Mouse (Mus musculus): ENCODE results near the gene Auts2. TPM values are rescaled to one million over a fixed set of nuclear protein-coding genes. Genes with fewer than 3 reads are reported as not detected.

The Auts2 gene
- total RNA-seq, 2 experiments from 2014 or later, result 28.8 to 35.3 TPM

GRCm38 (mm10) chr5:131530828-131531227 lies 1012.3 kb downstream of the Auts2 start:
- DNase-seq, result no peak
- intact Hi-C loops (cut with DNase I), result loop anchor here (10.0 kb wide), 2 partner anchors 584 to 694 kb away; no protein-coding TSS in a partner anchor

GRCm38 (mm10) chr5:131526666-131527065 lies 1016.5 kb downstream of the Auts2 start:
- no peak for DNase-seq
- intact Hi-C loops (cut with DNase I), result no loop called here

DNA sequence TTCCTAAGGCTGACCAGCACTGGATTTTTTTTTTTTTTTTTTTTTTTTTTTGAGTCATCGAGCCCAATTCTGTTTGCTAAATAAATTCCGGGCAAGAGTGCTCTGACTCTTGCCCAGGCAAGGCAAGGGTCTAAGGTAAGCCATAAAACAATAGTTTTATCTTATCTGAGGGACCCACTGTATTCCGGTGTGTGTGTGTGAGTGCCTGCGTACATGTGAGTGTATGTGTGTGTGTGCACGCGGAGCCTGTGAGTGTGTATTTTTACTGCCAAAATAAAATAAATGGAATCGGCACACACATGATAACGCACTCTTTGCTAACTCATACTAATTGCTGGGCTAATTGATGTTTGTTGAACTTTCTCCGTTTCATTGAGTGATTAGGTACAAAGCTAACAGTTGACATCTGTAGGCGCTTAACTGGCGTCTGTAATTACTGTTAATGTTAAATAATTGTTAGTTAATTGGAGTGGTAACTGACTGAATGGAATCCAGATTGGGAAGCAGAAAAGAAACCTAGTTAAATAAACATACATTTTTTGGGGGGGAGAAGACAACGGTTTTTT lies 1018.2 kb downstream of the Auts2 start:
- intact Hi-C loops (cut with DNase I), result no loop called here
- no peak for DNase-seq

DNA sequence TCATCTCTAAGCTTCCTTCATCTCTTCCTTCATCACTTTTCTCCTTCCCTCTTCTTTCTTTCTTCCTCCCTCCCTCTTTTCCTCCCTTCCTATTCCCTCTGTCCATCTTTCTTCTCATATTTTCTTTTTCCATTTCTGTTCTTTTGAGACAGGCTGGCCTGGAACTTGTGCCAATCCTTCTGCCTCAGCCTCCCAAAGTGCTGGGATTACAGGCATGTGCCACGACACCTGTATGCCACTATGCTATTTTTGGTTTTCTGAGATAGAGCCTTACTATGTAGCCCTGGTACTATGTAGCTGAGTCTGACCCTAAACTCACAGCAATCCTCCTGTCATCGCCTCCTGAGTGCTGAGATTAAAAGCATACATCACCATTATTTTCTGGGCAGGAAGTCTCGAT lies 1023.6 kb downstream of the Auts2 start:
- no peak for DNase-seq
- intact Hi-C loops (cut with DNase I), result no loop called here

DNA sequence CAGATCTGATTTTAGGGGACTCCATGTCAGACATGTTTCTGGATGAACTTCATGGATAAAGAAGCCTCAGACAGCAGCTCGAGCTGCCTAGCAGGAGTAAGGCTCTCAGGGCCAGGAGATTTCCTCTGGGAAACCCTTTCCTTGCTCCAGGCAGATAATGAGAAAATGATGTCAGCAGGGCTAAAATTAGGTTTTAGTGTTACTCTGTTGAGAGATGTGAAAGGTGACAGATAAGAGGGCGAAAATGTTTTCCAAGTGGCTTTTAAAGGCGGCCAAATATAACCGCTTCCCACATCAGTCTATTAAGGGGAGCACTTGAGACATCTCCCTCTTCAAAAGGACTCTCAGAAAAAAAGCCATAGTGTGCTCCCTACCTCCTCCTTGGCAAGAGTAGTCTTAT lies 1025.5 kb downstream of the Auts2 start:
- intact Hi-C loops (cut with DNase I), result no loop called here
- DNase-seq, result peak; percentile 11 to 31

DNA sequence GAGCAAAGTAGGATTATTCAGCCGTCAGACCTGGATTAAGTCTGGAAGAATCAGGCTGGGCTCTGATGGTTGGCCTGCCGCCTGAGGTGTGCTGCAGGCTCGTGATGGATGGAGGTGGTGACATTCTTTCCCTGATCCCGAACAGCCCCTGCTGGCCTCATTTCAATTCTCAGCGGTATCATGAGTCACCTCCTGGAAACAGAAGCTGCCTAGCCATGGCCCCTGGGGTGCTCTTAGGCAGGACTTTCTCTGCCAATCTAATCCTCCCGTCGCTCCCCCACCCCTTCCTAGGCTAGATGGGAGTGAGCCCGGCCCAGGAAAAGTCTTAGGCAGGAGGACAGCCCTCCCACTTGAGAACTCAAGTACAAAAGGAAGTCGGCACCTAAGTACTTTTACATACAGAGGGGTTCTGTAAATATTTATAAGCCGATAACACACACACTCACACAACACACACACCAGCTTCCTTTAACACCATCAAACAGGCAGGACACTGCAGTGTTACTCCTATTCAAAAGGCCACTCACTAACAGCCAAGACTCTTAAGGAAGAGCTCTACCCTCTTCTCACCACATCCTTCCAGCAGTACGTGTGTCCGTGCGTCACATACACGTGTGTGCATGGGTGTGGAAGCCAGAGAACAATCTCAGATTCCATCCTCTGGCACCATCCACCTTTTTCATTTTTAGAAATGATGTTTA lies 1027.3 kb downstream of the Auts2 start:
- intact Hi-C loops (cut with DNase I), result no loop called here
- DNase-seq, result peak; percentile 54 to 68

GRCm38 (mm10) chr5:131513753-131514152 lies 1029.4 kb downstream of the Auts2 start:
- intact Hi-C loops (cut with DNase I), result no loop called here
- DNase-seq, result no peak

DNA sequence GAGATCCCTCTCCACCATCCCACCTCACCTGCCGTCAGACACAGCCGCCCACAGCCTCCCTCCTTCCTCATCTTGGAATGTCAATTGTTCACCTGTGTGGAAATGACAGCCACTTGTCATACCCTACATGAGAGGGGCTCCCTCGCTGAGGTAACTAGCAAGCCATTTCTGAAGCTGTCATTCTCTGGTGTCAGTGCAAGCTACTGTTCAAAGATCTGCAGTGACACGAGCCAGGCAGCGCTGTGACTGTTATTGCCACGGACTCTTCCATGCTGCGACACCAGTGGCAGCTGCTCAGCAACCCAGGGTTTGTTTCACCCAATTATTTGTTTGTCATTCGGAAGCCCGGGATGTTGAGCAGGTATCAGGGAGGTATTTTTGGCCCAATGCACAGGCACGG lies 1030.5 kb downstream of the Auts2 start:
- DNase-seq, result no peak
- intact Hi-C loops (cut with DNase I), result no loop called here

GRCm38 (mm10) chr5:131510659-131511058 lies 1032.5 kb downstream of the Auts2 start:
- DNase-seq, result no peak
- intact Hi-C loops (cut with DNase I), result no loop called here

DNA sequence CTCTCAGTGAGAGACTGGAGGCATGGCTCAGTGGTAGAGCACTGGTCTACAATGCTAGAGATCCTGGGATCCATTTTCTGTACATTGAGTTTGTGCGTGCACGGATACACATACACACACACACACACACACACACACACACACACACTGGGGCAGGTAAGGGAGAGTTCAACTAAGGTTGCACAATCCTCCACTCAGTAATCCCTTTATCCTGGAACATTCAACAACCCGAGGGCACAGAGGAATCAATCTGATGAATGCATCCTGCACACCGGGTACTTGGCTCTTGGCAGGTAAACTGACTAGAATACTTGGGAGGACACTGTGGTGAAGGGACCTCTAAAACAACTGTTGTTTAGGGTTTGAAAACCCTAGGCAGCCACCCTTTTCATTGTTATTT lies 1033.8 kb downstream of the Auts2 start:
- DNase-seq, result no peak
- intact Hi-C loops (cut with DNase I), result no loop called here

GRCm38 (mm10) chr5:131498865-131499264 lies 1044.3 kb downstream of the Auts2 start:
- no peak for DNase-seq
- intact Hi-C loops (cut with DNase I), result no loop called here

DNA sequence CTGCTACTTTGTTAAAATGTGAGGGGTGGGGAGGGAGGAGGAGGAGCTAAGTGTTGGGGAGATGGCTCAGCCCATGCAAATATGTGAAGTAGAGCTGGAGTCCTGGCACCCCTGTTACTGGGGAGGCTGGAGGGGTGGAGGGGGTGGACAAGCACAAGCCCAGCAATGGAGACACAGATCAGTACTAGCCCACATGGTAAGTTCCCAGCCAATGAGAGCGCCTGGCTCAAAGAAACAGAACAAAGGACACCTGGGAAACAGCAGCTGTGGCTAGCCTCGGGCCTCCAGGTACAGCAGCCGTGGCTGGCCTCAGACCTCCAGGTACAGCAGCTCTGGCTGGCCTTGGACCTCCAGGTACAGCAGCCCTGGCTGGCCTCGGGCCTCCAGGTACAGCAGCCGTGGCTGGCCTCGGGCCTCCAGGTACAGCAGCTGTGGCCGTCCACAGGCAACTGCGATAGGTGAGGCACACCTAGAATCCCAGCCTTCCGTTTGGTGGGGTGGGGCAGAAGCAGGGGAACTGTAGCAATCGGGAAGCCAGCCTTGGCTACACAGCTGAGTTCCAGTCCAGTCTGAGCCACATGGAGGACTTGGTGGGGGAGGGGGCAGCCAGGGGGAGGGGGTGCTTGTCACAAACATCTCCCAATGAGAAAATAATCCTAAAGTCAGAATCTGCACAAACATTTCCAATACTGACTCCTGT lies 1046.5 kb downstream of the Auts2 start:
- DNase-seq, result no peak
- intact Hi-C loops (cut with DNase I), result no loop called here

- intact Hi-C loops (cut with DNase I), result no loop called here
- DNase-seq, result no peak
These were observed 1048.6 kb downstream of the Auts2 start for GRCm38 (mm10) chr5:131494564-131494963.

GRCm38 (mm10) chr5:131492535-131492934 lies 1050.6 kb downstream of the Auts2 start:
- intact Hi-C loops (cut with DNase I), result no loop called here
- no peak for DNase-seq

DNA sequence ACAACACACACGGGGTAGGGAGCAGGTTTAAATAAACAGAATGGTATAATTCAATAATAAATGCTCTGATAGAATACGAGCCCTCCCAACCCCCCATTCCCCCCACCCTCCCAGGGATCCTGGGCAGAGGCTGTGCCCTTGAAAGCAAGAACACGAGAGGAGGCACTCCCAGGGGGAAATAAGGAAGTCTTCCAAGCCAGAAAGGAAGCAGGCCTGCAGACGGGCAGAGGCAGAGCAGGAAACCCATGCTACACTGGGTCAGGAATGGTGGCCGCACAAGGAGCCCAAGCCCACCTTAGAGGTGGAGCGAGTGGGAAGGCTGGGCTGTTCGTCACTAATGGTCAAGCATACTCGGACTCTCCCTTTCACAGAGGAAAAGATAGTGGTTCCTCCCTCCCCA lies 1051.3 kb downstream of the Auts2 start:
- intact Hi-C loops (cut with DNase I), result no loop called here
- no peak for DNase-seq

DNA sequence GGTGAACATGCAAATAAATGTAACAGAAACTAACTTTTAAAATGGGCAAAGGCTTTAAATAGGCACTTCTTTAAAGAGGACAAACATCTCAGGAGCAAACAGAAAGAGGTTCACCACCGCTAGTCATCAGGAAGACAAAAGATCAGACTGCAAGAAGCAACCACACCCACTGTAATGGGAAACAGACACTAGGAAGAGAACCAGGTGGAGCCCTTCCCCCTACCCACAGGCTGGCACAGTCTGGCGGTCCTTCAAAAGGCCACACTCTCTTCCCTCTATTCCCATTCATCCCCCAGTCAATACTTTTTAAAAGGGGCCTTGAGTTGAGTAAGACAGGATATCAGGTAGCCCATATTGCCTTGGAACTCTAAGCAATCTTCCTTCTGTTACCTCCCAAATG lies 1052.3 kb downstream of the Auts2 start:
- no peak for DNase-seq
- intact Hi-C loops (cut with DNase I), result no loop called here

GRCm38 (mm10) chr5:131489846-131490245 lies 1053.3 kb downstream of the Auts2 start:
- no peak for DNase-seq
- intact Hi-C loops (cut with DNase I), result no loop called here

GRCm38 (mm10) chr5:131486527-131486926 lies 1056.6 kb downstream of the Auts2 start:
- intact Hi-C loops (cut with DNase I), result no loop called here
- DNase-seq, result no peak

DNA sequence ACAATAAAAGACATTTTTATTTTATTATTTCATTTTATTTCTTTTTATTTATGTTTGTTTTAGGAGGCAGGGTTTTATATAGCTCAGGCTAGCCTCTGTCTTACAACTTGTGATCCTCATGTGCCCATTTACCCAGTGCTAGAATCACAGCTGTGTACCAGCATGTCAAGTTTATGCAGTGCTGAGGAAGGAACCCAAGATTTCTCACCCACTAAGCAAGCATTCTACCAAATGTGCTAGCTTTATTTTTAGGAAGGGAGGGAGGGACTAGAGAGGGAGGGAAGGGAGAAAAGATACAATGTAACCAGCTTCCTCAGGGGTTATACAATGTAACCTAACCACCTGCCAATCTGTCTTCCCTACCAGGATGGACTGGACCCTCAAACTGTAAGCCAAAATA lies 1067.9 kb downstream of the Auts2 start:
- no peak for DNase-seq
- intact Hi-C loops (cut with DNase I), result no loop called here

DNA sequence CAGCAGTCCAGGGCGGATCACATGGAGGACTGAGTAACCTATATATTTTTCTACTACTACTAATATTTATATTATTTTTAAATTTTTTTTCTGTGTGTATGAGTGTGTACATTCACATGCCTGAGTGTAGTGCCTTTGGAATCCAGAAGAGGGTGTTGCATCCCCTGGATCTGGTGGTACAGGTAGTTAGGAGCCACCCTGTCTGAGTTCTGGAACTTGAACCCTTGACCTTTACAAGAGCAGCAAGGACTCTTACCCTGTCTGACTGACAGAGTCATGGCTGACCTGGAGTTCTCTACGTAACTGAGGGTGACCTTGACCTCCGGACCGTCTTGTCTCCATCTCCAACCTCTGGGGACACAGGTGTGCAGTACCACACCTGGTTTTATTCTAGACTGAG lies 1074.5 kb downstream of the Auts2 start:
- no peak for DNase-seq
- intact Hi-C loops (cut with DNase I), result no loop called here

- DNase-seq, result no peak
- intact Hi-C loops (cut with DNase I), result no loop called here
These were observed 1077.0 kb downstream of the Auts2 start for GRCm38 (mm10) chr5:131466131-131466530.

GRCm38 (mm10) chr5:131463402-131463801 lies 1079.7 kb downstream of the Auts2 start:
- DNase-seq, result no peak
- intact Hi-C loops (cut with DNase I), result no loop called here
